ENCODE assay signal across 8 mouse cellular contexts in genomic region chr8:119811925-119812324, GRCm38 (mm10). TPM values are rescaled to one million over a fixed set of nuclear protein-coding genes. Genes with fewer than 3 reads are reported as not detected.
A peak's percentile ranks its signal among the peaks of the same experiment; 100 is the strongest.
DNase-seq lines count a peak whose midpoint lies in the region; ATAC-seq and TF ChIP-seq lines count a peak whose summit lies in the region.

No protein-coding gene starts in this region.

- H3K27me3 ChIP-seq in heart, adult 2 months (ENCODE audit: control insufficient read depth, insufficient read depth, low read length), result no peaks in the 10 kb centered on the region
- H3K27me3 ChIP-seq in heart, embryonic 12.5 days (replicated peaks), result no peaks in the 10 kb centered on the region
- H3K27me3 ChIP-seq in C2C12 (ENCODE audit: control insufficient read depth, insufficient read depth, insufficient read length), result no peaks in the 10 kb centered on the region
- H3K27me3 ChIP-seq in forebrain, embryonic 12.5 days, result no peaks in the 10 kb centered on the region

- H3K79me2 ChIP-seq in heart, adult 2 months (replicated peaks; ENCODE audit: control insufficient read depth, insufficient read depth, low read length), result no peaks in the 10 kb centered on the region
- peaks cover 11% of the 10 kb centered on the region for H3K79me2 ChIP-seq in C2C12 (ENCODE audit: control insufficient read depth, insufficient read depth)

- no peak overlapping the region for H3K4me2 ChIP-seq in heart, embryonic 12.5 days
- H3K4me2 ChIP-seq in forebrain, embryonic 12.5 days, result no peak overlapping the region

- TF ChIP-seq CTCF in heart, adult 2 months (IDR thresholded peaks at IDR 0.05), result peak; percentile 33
- TF ChIP-seq CTCF in C2C12 (IDR thresholded peaks at IDR 0.05; ENCODE audit: control insufficient read depth, insufficient read depth, insufficient read length), result no peak

- H3K36me3 ChIP-seq in heart, adult 2 months (ENCODE audit: control insufficient read depth, insufficient read depth, low read length), result no peaks in the 10 kb centered on the region
- H3K36me3 ChIP-seq in heart, embryonic 12.5 days, result peaks cover 18% of the 10 kb centered on the region
- H3K36me3 ChIP-seq in C2C12 (ENCODE audit: control insufficient read depth, insufficient read depth), result peaks cover 4% of the 10 kb centered on the region
- peaks cover 9% of the 10 kb centered on the region for H3K36me3 ChIP-seq in forebrain, embryonic 12.5 days (replicated peaks)

- intact Hi-C loops in heart, adult 2 months (cut with DNase I), result no loop called here
- intact Hi-C loops in left cerebral cortex, postnatal 10 days (cut with DNase I), result no loop called here

- H3K27ac ChIP-seq in heart, adult 2 months, result no peak overlapping the region
- no peak overlapping the region for H3K27ac ChIP-seq in heart, embryonic 12.5 days (ENCODE audit: poor library complexity, severe bottlenecking)
- no peak overlapping the region for H3K27ac ChIP-seq in forebrain, embryonic 12.5 days

- no peak for ATAC-seq in heart, embryonic 12.5 days (ENCODE audit: insufficient number of reproducible peaks, low FRiP score)
- ATAC-seq in megakaryocyte progenitor cell, adult 5-6 weeks (replicated peaks; ENCODE audit: poor library complexity), result peak; percentile 58
- ATAC-seq in forebrain, embryonic 12.5 days (ENCODE audit: low FRiP score), result no peak

- no peaks in the 10 kb centered on the region for H3K79me3 ChIP-seq in C2C12 (ENCODE audit: low read depth)

- H3K4me3 ChIP-seq in heart, adult 2 months, result no peak overlapping the region
- no peak overlapping the region for H3K4me3 ChIP-seq in heart, embryonic 12.5 days
- no peak overlapping the region for H3K4me3 ChIP-seq in C2C12 (ENCODE audit: insufficient read depth, poor library complexity, severe bottlenecking)
- H3K4me3 ChIP-seq in forebrain, embryonic 12.5 days (replicated peaks), result no peak overlapping the region

- WGBS in heart, adult 2 months, result 49% methylated on average over 6 of the region's 6 CpGs
- WGBS in heart, embryonic 12.5 days, result 52% methylated on average over 6 of the region's 6 CpGs
- WGBS in forebrain, embryonic 12.5 days, result 74% methylated on average over 6 of the region's 6 CpGs

- DNase-seq in heart, adult 2 months, result peak in 1 of 2 experiments; percentile 43
- DNase-seq in induced T-regulatory cell, adult 2 months (ENCODE audit: low read depth), result peak; percentile 79
- DNase-seq in left cerebral cortex, adult 9 months (ENCODE audit: low spot score in 2 of 2), result no peak
- DNase-seq in left cerebral cortex, postnatal 10 days (ENCODE audit: extremely low spot score in 1 of 2, low spot score in 2 of 2), result no peak

- no peak overlapping the region for H3K9ac ChIP-seq in heart, adult 2 months (ENCODE audit: low read depth, low read length)
- no peak overlapping the region for H3K9ac ChIP-seq in heart, embryonic 12.5 days
- no peak overlapping the region for H3K9ac ChIP-seq in forebrain, embryonic 12.5 days

- no peak overlapping the region for H3ac ChIP-seq in C2C12 (ENCODE audit: control insufficient read depth, insufficient read length, low read depth)

- no peak for TF ChIP-seq EP300 in heart, adult 2 months (IDR thresholded peaks at IDR 0.05; ENCODE audit: insufficient read depth, low read depth, low read length)

- no peaks in the 10 kb centered on the region for H3K9me3 ChIP-seq in heart, embryonic 12.5 days (replicated peaks)
- no peaks in the 10 kb centered on the region for H3K9me3 ChIP-seq in forebrain, embryonic 12.5 days

- H3K4me1 ChIP-seq in heart, adult 2 months (ENCODE audit: control insufficient read depth, insufficient read depth, low read length), result peaks cover 1% of the 10 kb centered on the region; the same call in 1 of the 2 replicates
- peaks cover 29% of the 10 kb centered on the region for H3K4me1 ChIP-seq in heart, embryonic 12.5 days (replicated peaks)
- peaks cover 45% of the 10 kb centered on the region for H3K4me1 ChIP-seq in forebrain, embryonic 12.5 days

- TF ChIP-seq POLR2A in heart, adult 2 months (IDR thresholded peaks at IDR 0.05; ENCODE audit: insufficient read depth, low read depth, low read length), result no peak

TF ChIP-seq in C2C12, 6 proteins besides CTCF, POLR2A, EP300 and RAD21:
- TF ChIP-seq USF1 (IDR thresholded peaks at IDR 0.05; ENCODE audit: low read depth) (no peak), MYOD1 (IDR thresholded peaks at IDR 0.05; ENCODE audit: control insufficient read depth, insufficient read length, low read depth) (peak; percentile 30), FOSL1 (IDR thresholded peaks at IDR 0.05; ENCODE audit: insufficient read depth, low read length, poor library complexity, severe bottlenecking) (no peak)

RNA-seq across cellular contexts. Expression of gene Cotl1, which starts 28.4 kb away (rescaled TPM):
- total RNA-seq in heart, adult 2 months (2021), result 10 to 100 TPM; 17.5 to 20.4 TPM
- polyA plus RNA-seq in heart, adult 2 months (2012; rRNA removed), result 16.5 and 23.2 TPM in 2 replicates
- polyA plus RNA-seq in heart, embryonic 12.5 days (2016; fragmentation: Nextera tagmentation; extraction: Ambion mirVana), result 40.6 and 54.2 TPM in 2 replicates
- polyA plus RNA-seq in C2C12 (2012; fragmentation: generic; extraction: Trizol), result 453 TPM
- 88.7 and 123 TPM in 2 replicates for total RNA-seq in megakaryocyte progenitor cell, adult 5-6 weeks (2015)
- 101 and 127 TPM in 2 replicates for total RNA-seq in megakaryocyte progenitor cell, adult 5-6 weeks (2017)
- total RNA-seq in left cerebral cortex, postnatal 10 days (2021), result 100 to 1,000 TPM in 1 of 2 experiments, 10 to 100 TPM in 1; 96.5 to 100 TPM
- polyA plus RNA-seq in forebrain, embryonic 12.5 days (2016; fragmentation: Nextera tagmentation; extraction: Ambion mirVana), result 148 and 282 TPM in 2 replicates

RNA-seq across cellular contexts. Expression of gene Tldc1, which starts 33.7 kb away (rescaled TPM):
- 10 to 100 TPM; 11.3 TPM for total RNA-seq in heart, adult 2 months (2021)
- polyA plus RNA-seq in heart, adult 2 months (2012; rRNA removed), result 14.6 and 15.6 TPM in 2 replicates
- 14.6 and 14.8 TPM in 2 replicates for polyA plus RNA-seq in heart, embryonic 12.5 days (2016; fragmentation: Nextera tagmentation; extraction: Ambion mirVana)
- polyA plus RNA-seq in C2C12 (2012; fragmentation: generic; extraction: Trizol), result 6.6 TPM
- total RNA-seq in megakaryocyte progenitor cell, adult 5-6 weeks (2015), result 2.6 TPM in 2 replicates
- 3.8 and 4.2 TPM in 2 replicates for total RNA-seq in megakaryocyte progenitor cell, adult 5-6 weeks (2017)
- total RNA-seq in left cerebral cortex, postnatal 10 days (2021), result 10 to 100 TPM; 14.2 to 15.9 TPM
- 10.9 and 12.7 TPM in 2 replicates for polyA plus RNA-seq in forebrain, embryonic 12.5 days (2016; fragmentation: Nextera tagmentation; extraction: Ambion mirVana)

RNA-seq across cellular contexts. Expression of gene Klhl36, which starts 50.1 kb away (rescaled TPM):
- total RNA-seq in heart, adult 2 months (2021), result 1 to 10 TPM; 2.6 to 2.7 TPM
- 5.7 and 6.0 TPM in 2 replicates for polyA plus RNA-seq in heart, adult 2 months (2012; rRNA removed)
- 10.3 and 12.5 TPM in 2 replicates for polyA plus RNA-seq in heart, embryonic 12.5 days (2016; fragmentation: Nextera tagmentation; extraction: Ambion mirVana)
- polyA plus RNA-seq in C2C12 (2012; fragmentation: generic; extraction: Trizol), result 2.7 TPM
- total RNA-seq in megakaryocyte progenitor cell, adult 5-6 weeks (2015), result 1.2 and 2.2 TPM in 2 replicates
- total RNA-seq in megakaryocyte progenitor cell, adult 5-6 weeks (2017), result 3.3 and 8.0 TPM in 2 replicates
- 1 to 10 TPM; 7.3 to 8.2 TPM for total RNA-seq in left cerebral cortex, postnatal 10 days (2021)
- polyA plus RNA-seq in forebrain, embryonic 12.5 days (2016; fragmentation: Nextera tagmentation; extraction: Ambion mirVana), result 9.9 and 10.9 TPM in 2 replicates
